Mouse (Mus musculus) olfactory bulb, adult 2 months (tissue): Measurements from ENCODE around the gene Npr3.

Experiments
- CTCF ChIP-seq: fragments of 200-500 bp; IDR thresholded peaks from 2 replicates; pipeline ENCODE4 v1.5.1; 2012; ENCODE audit warnings: low read depth, mild to moderate bottlenecking, low read length, moderate library complexity; ENCODE audit not compliant: insufficient read depth
- POLR2A ChIP-seq: fragments of 200-500 bp; IDR thresholded peaks from 2 replicates; pipeline ENCODE4 v1.6.1; 2012; ENCODE audit warnings: mild to moderate bottlenecking, low read depth, low read length, moderate library complexity; ENCODE audit not compliant: insufficient read depth

- no peak for TF ChIP-seq POLR2A
- no peak for TF ChIP-seq CTCF
Observed at GRCm38 (mm10) chr15:11878334-11878733, 28.8 kb downstream of the Npr3 start.
